Mouse (Mus musculus) forebrain, embryonic 16.5 days (tissue): ENCODE data around the gene Meis2. TPM values are rescaled to one million over a fixed set of nuclear protein-coding genes. Genes with fewer than 3 reads are reported as not detected.
A peak's percentile ranks its signal among the peaks of the same experiment; 100 is the strongest.

Experiments used
- ATAC-seq: fragments of 200-750 bp; cut with Nextera tagmentation; 2 replicates; pipeline ENCODE4 v1.8.0; 2017; ENCODE audit warnings: mild to moderate bottlenecking, moderate library complexity
- H3K27ac ChIP-seq: fragments of 300-500 bp; sonication (generic); 2 replicates; pipeline ENCODE4 v1.5.1; 2014; ENCODE audit warnings: low read length, control low read depth
- H3K27me3 ChIP-seq: fragments of 300-500 bp; sonication (generic); replicated peaks from 2 replicates; pipeline ENCODE4 v1.6.1; 2014; ENCODE audit warnings: low read length; ENCODE audit not compliant: control insufficient read depth, insufficient read depth
- H3K36me3 ChIP-seq: fragments of 300-500 bp; sonication (generic); 2 replicates; pipeline ENCODE4 v1.6.1; 2014; ENCODE audit not compliant: control insufficient read depth, insufficient read depth
- H3K4me1 ChIP-seq: fragments of 300-500 bp; sonication (generic); replicated peaks from 2 replicates; pipeline ENCODE4 v1.6.1; 2014; ENCODE audit warnings: low read length; ENCODE audit not compliant: control insufficient read depth, insufficient read depth
- H3K4me2 ChIP-seq: fragments of 300-500 bp; sonication (generic); 2 replicates; pipeline ENCODE4 v1.6.1; 2014; ENCODE audit warnings: mild to moderate bottlenecking, low read length, control low read depth
- H3K4me3 ChIP-seq: fragments of 300-500 bp; sonication (generic); replicated peaks from 2 replicates; pipeline ENCODE4 v1.5.1; 2014; ENCODE audit warnings: mild to moderate bottlenecking, low read length, control low read depth
- H3K9ac ChIP-seq: fragments of 300-500 bp; sonication (generic); replicated peaks from 2 replicates; pipeline ENCODE4 v1.6.1; 2014; ENCODE audit warnings: low read depth, low read length, control low read depth
- H3K9me3 ChIP-seq: fragments of 300-500 bp; sonication (generic); 2 replicates; pipeline ENCODE4 v1.6.1; 2016; ENCODE audit warnings: low read length; ENCODE audit not compliant: control insufficient read depth
- WGBS: fragments of 180-500 bp; shearing (Covaris S2); extraction: QIAGEN DNeasy Blood & Tissue Kit; methylation state at CpG from one replicate; pipeline ENCODE4 v1.1.7; 2014; 5-methylcytosine and 5-hydroxymethylcytosine counted together
- polyA plus RNA-seq: library from polyadenylated mRNA; unstranded; fragments of >200 nt; fragmentation: Nextera tagmentation; extraction: Ambion mirVana; gene quantifications from 2 replicates; pipeline ENCODE4 v1.2.1, GENCODE M21; 2015

Gene Meis2
- polyA plus RNA-seq, 1 experiment from 2014 or later, result 154 TPM

GRCm38 (mm10) chr2:115875802-115876531, 189.7 kb downstream of the Meis2 start:
- no peaks in the 10 kb centered on the region for H3K9me3 ChIP-seq
- no peak overlapping the region for H3K27ac ChIP-seq
- peaks cover 15% of the 10 kb centered on the region for H3K4me1 ChIP-seq
- no peak overlapping the region for H3K9ac ChIP-seq
- no peak overlapping the region for H3K4me3 ChIP-seq
- ATAC-seq, result no peak
- WGBS, result 62% methylated on average over 8 of the region's 8 CpGs
- no peak overlapping the region for H3K4me2 ChIP-seq
- no peaks in the 10 kb centered on the region for H3K27me3 ChIP-seq
- H3K36me3 ChIP-seq, result no peaks in the 10 kb centered on the region

- WGBS, result 19% methylated on average over 2 of the region's 2 CpGs
- H3K9me3 ChIP-seq, result no peaks in the 10 kb centered on the region
- no peak overlapping the region for H3K27ac ChIP-seq
- no peak overlapping the region for H3K9ac ChIP-seq
- H3K4me3 ChIP-seq, result no peak overlapping the region
- H3K36me3 ChIP-seq, result no peaks in the 10 kb centered on the region; the same call in 1 of the 2 replicates
- ATAC-seq, result no peak
- H3K27me3 ChIP-seq, result no peaks in the 10 kb centered on the region
- H3K4me1 ChIP-seq, result peaks cover 16% of the 10 kb centered on the region
- H3K4me2 ChIP-seq, result no peak overlapping the region
Observed at GRCm38 (mm10) chr2:115872851-115873250, 192.8 kb downstream of the Meis2 start.

GRCm38 (mm10) chr2:115869966-115870365, 195.7 kb downstream of the Meis2 start:
- ATAC-seq, result no peak

GRCm38 (mm10) chr2:115860600-115861347, 204.9 kb downstream of the Meis2 start:
- no peak for ATAC-seq
- peaks cover 5% of the 10 kb centered on the region; the same call in 1 of the 2 replicates for H3K36me3 ChIP-seq
- H3K4me1 ChIP-seq, result peaks cover 36% of the 10 kb centered on the region
- no peaks in the 10 kb centered on the region for H3K9me3 ChIP-seq
- peak overlapping the region; percentile 91 for H3K27ac ChIP-seq
- peak overlapping the region; percentile 31 for H3K4me2 ChIP-seq
- H3K27me3 ChIP-seq, result no peaks in the 10 kb centered on the region
- peak overlapping the region; percentile 51 for H3K9ac ChIP-seq
- 5% methylated on average over 25 of the region's 25 CpGs for WGBS
- peak overlapping the region; percentile 18; the same call in 1 of the 2 replicates for H3K4me3 ChIP-seq

More at GRCm38 (mm10) chr2:115869966-115870365, 195.7 kb downstream of the Meis2 start:
- H3K4me3 ChIP-seq, result no peak overlapping the region
- H3K4me1 ChIP-seq, result peaks cover 16% of the 10 kb centered on the region
- no peaks in the 10 kb centered on the region; the same call in 1 of the 2 replicates for H3K36me3 ChIP-seq
- H3K27ac ChIP-seq, result no peak overlapping the region
- WGBS, result 47% methylated on average over 2 of the region's 2 CpGs
- H3K9ac ChIP-seq, result no peak overlapping the region
- no peaks in the 10 kb centered on the region for H3K27me3 ChIP-seq
- no peak overlapping the region for H3K4me2 ChIP-seq
- H3K9me3 ChIP-seq, result no peaks in the 10 kb centered on the region

GRCm38 (mm10) chr2:115860141-115860480, 205.5 kb downstream of the Meis2 start:
- peak; percentile 13; the same call in 1 of the 2 replicates for ATAC-seq
- Histone ChIP-seq H3K27ac (peak overlapping the region; percentile 91), H3K4me1 (peaks cover 37% of the 10 kb centered on the region), H3K4me3 (peak overlapping the region; percentile 7; the same call in 1 of the 2 replicates), H3K36me3 (peaks cover 5% of the 10 kb centered on the region; the same call in 1 of the 2 replicates), H3K27me3 (no peaks in the 10 kb centered on the region), H3K4me2 (peak overlapping the region; percentile 31), H3K9ac (peak overlapping the region; percentile 51), H3K9me3 (no peaks in the 10 kb centered on the region)
- WGBS, result under 1% methylated on average over 15 of the region's 15 CpGs

- Histone ChIP-seq H3K4me3 (peak overlapping the region; percentile 26), H3K9ac (peak overlapping the region; percentile 51), H3K9me3 (no peaks in the 10 kb centered on the region), H3K27ac (peak overlapping the region; percentile 91), H3K27me3 (no peaks in the 10 kb centered on the region), H3K4me2 (peak overlapping the region; percentile 31), H3K36me3 (peaks cover 5% of the 10 kb centered on the region; the same call in 1 of the 2 replicates), H3K4me1 (peaks cover 43% of the 10 kb centered on the region)
- ATAC-seq, result peak; percentile 39
- WGBS, result under 1% methylated on average over 27 of the region's 27 CpGs
Observed at GRCm38 (mm10) chr2:115859371-115860140, 206.1 kb downstream of the Meis2 start.

- no peak for ATAC-seq
- peak overlapping the region; percentile 51 for H3K9ac ChIP-seq
- peak overlapping the region; percentile 26 for H3K4me3 ChIP-seq
- H3K4me2 ChIP-seq, result peak overlapping the region; percentile 31
- peak overlapping the region; percentile 91 for H3K27ac ChIP-seq
- no peaks in the 10 kb centered on the region for H3K9me3 ChIP-seq
- no peaks in the 10 kb centered on the region for H3K27me3 ChIP-seq
- WGBS, result 1% methylated on average over 10 of the region's 10 CpGs
- peaks cover 47% of the 10 kb centered on the region for H3K4me1 ChIP-seq
- peaks cover 3% of the 10 kb centered on the region; the same call in 1 of the 2 replicates for H3K36me3 ChIP-seq
Observed at GRCm38 (mm10) chr2:115858927-115859326, 206.7 kb downstream of the Meis2 start.

GRCm38 (mm10) chr2:115858246-115858645, 207.4 kb downstream of the Meis2 start:
- Histone ChIP-seq H3K36me3 (0 out of 2 replicates have a peak, but pooled peaks cover 2% of the 10 kb centered on the region), H3K9ac (peak overlapping the region; percentile 60), H3K4me1 (peaks cover 53% of the 10 kb centered on the region), H3K9me3 (no peaks in the 10 kb centered on the region), H3K4me3 (peak overlapping the region; percentile 26), H3K27ac (peak overlapping the region; percentile 84), H3K4me2 (peak overlapping the region; percentile 31), H3K27me3 (no peaks in the 10 kb centered on the region)
- WGBS, result 6% methylated on average over 8 of the region's 8 CpGs
- ATAC-seq, result no peak
